ENCODE assay signal across 8 mouse cellular contexts in genomic region chr3:88146376-88147112, GRCm38 (mm10). TPM values are rescaled to one million over a fixed set of nuclear protein-coding genes. Genes with fewer than 3 reads are reported as not detected.
DNase-seq lines count a peak whose midpoint lies in the region; ATAC-seq and TF ChIP-seq lines count a peak whose summit lies in the region.

No protein-coding gene starts in this region.

- DNase-seq in heart, adult 8-10 months (ENCODE audit: low spot score), result no peak
- DNase-seq in B cell, adult 2 months, result peak; percentile 12 to 14
- DNase-seq in forebrain, embryonic 14.5 days (ENCODE audit: low spot score), result no peak
- DNase-seq in right cerebral cortex, postnatal 36 days (ENCODE audit: low spot score in 2 of 2), result no peak
- no peak for DNase-seq in kidney, adult 2 months
- DNase-seq in kidney, postnatal 25 days, result no peak

- peak overlapping the region; percentile 100 for H3K27ac ChIP-seq in heart, embryonic 11.5 days (ENCODE audit: low read depth, low read length)
- H3K27ac ChIP-seq in forebrain, embryonic 14.5 days (ENCODE audit: low read depth, low read length), result no peak overlapping the region
- peak overlapping the region; percentile 96 for H3K27ac ChIP-seq in liver, embryonic 15.5 days (replicated peaks)
- no peak overlapping the region for H3K27ac ChIP-seq in kidney, adult 2 months (ENCODE audit: insufficient read depth, low read depth, low read length)

- H3K36me3 ChIP-seq in heart, embryonic 11.5 days (ENCODE audit: control insufficient read depth, insufficient read depth, low read length), result no peaks in the 10 kb centered on the region
- 0 out of 2 replicates have a peak, but pooled peaks cover 3% of the 10 kb centered on the region for H3K36me3 ChIP-seq in forebrain, embryonic 14.5 days (ENCODE audit: control insufficient read depth, insufficient read depth, low read length)
- H3K36me3 ChIP-seq in liver, embryonic 15.5 days (replicated peaks), result no peaks in the 10 kb centered on the region
- H3K36me3 ChIP-seq in kidney, adult 2 months (ENCODE audit: control insufficient read depth, insufficient read depth, low read length), result no peaks in the 10 kb centered on the region

- peaks cover 80% of the 10 kb centered on the region for H3K4me1 ChIP-seq in heart, embryonic 11.5 days (ENCODE audit: control insufficient read depth, insufficient read depth, low read length)
- H3K4me1 ChIP-seq in forebrain, embryonic 14.5 days (ENCODE audit: control insufficient read depth, insufficient read depth, low read length), result peaks cover 66% of the 10 kb centered on the region
- H3K4me1 ChIP-seq in liver, embryonic 15.5 days (replicated peaks), result peaks cover 97% of the 10 kb centered on the region
- H3K4me1 ChIP-seq in kidney, adult 2 months (ENCODE audit: control insufficient read depth, insufficient read depth, low read length), result peaks cover 69% of the 10 kb centered on the region

- peak overlapping the region; percentile 91 for H3K9ac ChIP-seq in heart, embryonic 11.5 days (ENCODE audit: low read depth, low read length)
- peak overlapping the region; percentile 21; the same call in 1 of the 2 replicates for H3K9ac ChIP-seq in forebrain, embryonic 14.5 days (ENCODE audit: low read length)
- peak overlapping the region; percentile 25; the same call in 1 of the 2 replicates for H3K9ac ChIP-seq in liver, embryonic 15.5 days

- 0 out of 2 replicates have a peak overlapping the region, but pooled peaks have one; percentile 9 for H3K4me3 ChIP-seq in heart, embryonic 11.5 days (ENCODE audit: low read depth, low read length)
- H3K4me3 ChIP-seq in forebrain, embryonic 14.5 days (ENCODE audit: low read depth, low read length), result no peak overlapping the region
- no peak overlapping the region for H3K4me3 ChIP-seq in liver, embryonic 15.5 days (replicated peaks)
- no peak overlapping the region for H3K4me3 ChIP-seq in kidney, adult 2 months (ENCODE audit: insufficient read depth, low read depth, low read length)

- no peaks in the 10 kb centered on the region for H3K27me3 ChIP-seq in heart, embryonic 11.5 days (ENCODE audit: control insufficient read depth, insufficient read depth, low read length)
- H3K27me3 ChIP-seq in forebrain, embryonic 14.5 days (replicated peaks; ENCODE audit: control insufficient read depth, insufficient read depth, low read length), result no peaks in the 10 kb centered on the region
- no peaks in the 10 kb centered on the region for H3K27me3 ChIP-seq in liver, embryonic 15.5 days
- no peaks in the 10 kb centered on the region for H3K27me3 ChIP-seq in kidney, adult 2 months (replicated peaks; ENCODE audit: control insufficient read depth, insufficient read depth, low read length)

- no peak for TF ChIP-seq POLR2A in kidney, adult 2 months (IDR thresholded peaks at IDR 0.05; ENCODE audit: low read depth, low read length)

- H3K4me2 ChIP-seq in heart, embryonic 11.5 days, result peak overlapping the region; percentile 97
- no peak overlapping the region for H3K4me2 ChIP-seq in forebrain, embryonic 14.5 days (ENCODE audit: low read length)
- peak overlapping the region; percentile 98 for H3K4me2 ChIP-seq in liver, embryonic 15.5 days

- no peak for TF ChIP-seq CTCF in kidney, adult 2 months (conservative IDR thresholded peaks at IDR 0.05; ENCODE audit: insufficient read depth, insufficient read length, low read depth, low read length)

- no peak for ATAC-seq in heart, embryonic 11.5 days (replicated peaks; ENCODE audit: insufficient number of reproducible peaks, low FRiP score, low TSS enrichment)
- ATAC-seq in forebrain, embryonic 14.5 days, result no peak
- ATAC-seq in liver, embryonic 15.5 days (ENCODE audit: insufficient read depth), result no peak

- WGBS in heart, embryonic 11.5 days (ENCODE audit: insufficient replicate concordance), result 28% methylated on average over 5 of the region's 5 CpGs
- 36% methylated on average over 5 of the region's 5 CpGs for WGBS in forebrain, embryonic 14.5 days
- 27% methylated on average over 5 of the region's 5 CpGs for WGBS in liver, embryonic 15.5 days (ENCODE audit: insufficient replicate concordance)
- 44% methylated on average over 5 of the region's 5 CpGs for WGBS in kidney, adult 2 months

- H3K9me3 ChIP-seq in heart, embryonic 11.5 days (replicated peaks; ENCODE audit: control insufficient read depth, low read length), result no peaks in the 10 kb centered on the region
- H3K9me3 ChIP-seq in forebrain, embryonic 14.5 days (replicated peaks; ENCODE audit: control insufficient read depth, low read length), result no peaks in the 10 kb centered on the region
- no peaks in the 10 kb centered on the region for H3K9me3 ChIP-seq in liver, embryonic 15.5 days (replicated peaks)

RNA-seq across cellular contexts. Expression of gene Mef2d, which starts 4.4 kb away (rescaled TPM):
- polyA plus RNA-seq in heart, embryonic 11.5 days (2014; fragmentation: Nextera tagmentation; extraction: Ambion mirVana), result 39.8 and 45.1 TPM in 2 replicates
- 100 to 1,000 TPM; 125 to 139 (median 131) TPM for total RNA-seq in heart, adult 8-10 months (2022)
- 17.3 and 20.4 TPM in 2 replicates for polyA plus RNA-seq in forebrain, embryonic 14.5 days (2014; fragmentation: Nextera tagmentation; extraction: Ambion mirVana)
- 6.8 and 7.1 TPM in 2 replicates for polyA plus RNA-seq in liver, embryonic 15.5 days (2015; fragmentation: Nextera tagmentation; extraction: Ambion mirVana)
- 41.8 and 42.7 TPM in 2 replicates for polyA plus RNA-seq in kidney, adult 2 months (2012; rRNA removed)

Comparison
In these comparisons a context has a peak if more than half of its experiments do, and no peak if none do; other contexts are left out.
1. H3K27ac ChIP-seq: peak in heart, embryonic 11.5 days (single experiment) and liver, embryonic 15.5 days (single experiment); none in forebrain, embryonic 14.5 days (single experiment) and kidney, adult 2 months (single experiment).
2. H3K9ac ChIP-seq: peak in every context shown above with its lines; median percentile 91 in heart, embryonic 11.5 days; 25 in liver, embryonic 15.5 days; 21 in forebrain, embryonic 14.5 days.
3. DNase-seq: peak in B cell, adult 2 months (2 of 2); none in heart, adult 8-10 months (single experiment), forebrain, embryonic 14.5 days (single experiment), right cerebral cortex, postnatal 36 days (0 of 2), kidney, adult 2 months (single experiment) and kidney, postnatal 25 days (0 of 2).